Mouse (Mus musculus) kidney, adult 2 months (tissue): ENCODE measurements around the gene Ssc5d.

Experiments used
- CTCF ChIP-seq: fragments of 200-500 bp; conservative IDR thresholded peaks from 2 replicates; pipeline ENCODE4 v1.5.1; 2011; ENCODE audit warnings: low read depth, mild to moderate bottlenecking, control low read depth, low read length, moderate library complexity, mixed read lengths; ENCODE audit not compliant: insufficient read depth, insufficient read length
- POLR2A ChIP-seq: fragments of 200-500 bp; IDR thresholded peaks from one replicate; pipeline ENCODE4 v1.6.1; 2011; ENCODE audit warnings: low read depth, low read length, control low read depth

DNA sequence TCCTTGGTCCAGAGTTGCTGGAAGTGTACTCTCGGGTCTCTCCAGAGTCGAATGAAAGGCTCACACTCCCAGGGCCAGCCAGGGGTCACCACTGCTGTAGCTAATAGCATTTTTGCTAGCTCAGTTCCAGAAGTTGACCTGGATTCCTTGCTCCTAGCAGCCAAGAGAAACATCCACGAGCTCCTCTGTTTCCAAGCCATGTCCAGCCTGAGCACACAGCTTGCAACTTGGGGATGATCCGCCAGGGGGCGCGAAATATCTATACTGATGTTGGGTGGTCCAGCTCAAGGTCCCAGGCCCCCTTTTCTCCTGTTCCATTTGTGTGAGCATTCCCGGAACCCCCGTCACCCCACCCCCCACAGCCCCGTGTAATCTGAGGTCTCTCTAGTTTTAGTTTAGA is 14.0 kb upstream of the Ssc5d start:
- TF ChIP-seq CTCF (peak; percentile 53), POLR2A (no peak)
